Mouse (Mus musculus): ENCODE data around the gene Best2.
A peak's percentile ranks its signal among the peaks of the same experiment; 100 is the strongest.

Best2 gene

GRCm38 (mm10) chr8:84966603-84967002 is 47.7 kb downstream of the Best2 start:
- DNase-seq: no peak

DNA sequence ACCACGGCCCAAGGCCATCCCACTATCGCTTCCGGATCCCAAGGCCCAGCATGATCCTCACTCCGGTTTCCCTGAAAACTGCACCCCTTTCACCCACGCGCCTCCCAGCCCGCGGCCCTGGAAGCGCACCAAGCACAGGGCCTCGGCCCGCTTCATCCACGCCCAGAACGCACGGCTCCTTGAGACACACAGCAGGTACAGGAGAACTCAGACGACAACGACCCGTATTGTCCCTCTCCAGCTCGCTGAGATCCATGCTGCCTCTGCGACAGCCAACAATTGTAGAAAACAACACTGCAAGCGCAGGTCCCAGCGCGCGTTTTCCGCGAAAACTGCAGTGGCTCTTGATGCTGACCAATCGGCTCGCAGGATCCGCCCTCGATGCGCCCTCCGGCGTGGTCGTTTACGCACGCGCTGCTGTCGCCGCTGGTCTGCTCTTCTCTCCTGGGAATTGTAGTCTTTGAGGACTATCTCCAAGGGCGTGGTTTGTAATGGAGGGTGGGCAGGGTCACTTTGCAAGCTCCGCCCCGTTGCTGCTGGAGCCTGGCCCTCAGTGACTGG is 48.5 kb downstream of the Best2 start:
- peak; percentile 98 for DNase-seq

DNA sequence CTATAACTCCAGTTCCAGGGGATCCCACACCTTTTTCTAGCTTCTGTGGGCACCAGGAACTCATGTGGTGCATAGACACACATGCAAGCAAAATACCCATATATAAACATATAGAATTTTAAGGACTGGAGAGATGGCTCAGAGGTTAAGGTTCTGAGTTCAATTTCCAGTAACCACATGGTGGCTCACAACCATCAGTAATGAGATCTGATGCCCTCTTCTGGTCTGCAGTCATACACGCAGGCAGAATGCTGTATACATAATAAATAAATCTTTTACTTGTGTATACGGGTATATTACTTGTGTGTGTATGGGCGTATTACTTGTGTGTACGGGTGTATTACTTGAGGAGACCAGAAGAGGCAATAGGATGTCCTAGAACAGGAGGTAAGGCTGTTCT is 50.4 kb downstream of the Best2 start:
- no peak for DNase-seq

- no peak for DNase-seq
Measured at GRCm38 (mm10) chr8:84959811-84960210, 54.5 kb downstream of the Best2 start.
